Mouse (Mus musculus) WW6 (cell line): ENCODE measurements around the gene Diaph2.
"Not testable (repeated sequence)": the region's sequence is repeated elsewhere in the genome, so short reads cannot be mapped to it uniquely, and the experiment has no call there.

Source experiments
- DNase-seq: peaks from one replicate; pipeline ENCODE4 v3.0.0-alpha.2; 2013; ENCODE audit warnings: low read depth, low spot score

The Diaph2 gene

DNA sequence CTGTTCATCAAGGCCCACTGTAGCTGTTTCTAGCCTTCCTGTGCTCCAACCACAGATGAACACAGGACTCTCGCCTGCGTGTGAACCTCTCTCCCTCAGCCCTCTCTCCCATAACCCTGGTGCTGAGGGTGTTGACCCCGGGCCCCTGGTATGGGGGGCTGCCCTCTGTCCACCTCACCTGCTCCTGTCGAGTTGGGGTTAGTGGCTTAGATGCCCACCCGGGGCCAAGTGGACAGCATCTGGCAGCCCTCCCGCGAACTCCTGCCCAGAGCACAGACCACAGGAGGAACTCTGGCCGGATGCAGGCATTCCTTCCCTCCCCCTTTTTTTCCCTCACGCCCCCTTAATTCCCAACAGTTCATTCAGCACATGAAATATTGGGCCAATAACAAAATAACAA lies 537.5 kb downstream of the Diaph2 start:
- DNase-seq, result no peak

DNA sequence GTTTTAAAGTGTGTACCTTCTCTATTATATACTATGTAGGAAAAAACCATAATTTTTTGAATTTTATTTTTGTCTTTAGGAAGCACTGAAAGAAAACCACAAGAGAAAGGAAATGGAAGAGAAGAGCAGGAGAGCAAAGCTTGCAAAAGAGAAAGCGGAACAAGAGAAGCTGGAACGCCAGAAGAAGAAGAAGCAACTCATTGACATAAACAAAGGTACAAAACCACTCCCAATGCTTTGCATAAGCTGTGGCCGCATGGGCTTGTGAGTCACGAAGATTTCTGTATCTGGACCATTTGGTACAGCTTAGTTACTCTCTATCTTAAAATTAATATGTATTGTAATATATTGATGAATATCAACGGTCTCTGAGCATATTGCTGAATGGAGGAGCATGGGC lies 540.2 kb downstream of the Diaph2 start:
- no peak for DNase-seq

DNA sequence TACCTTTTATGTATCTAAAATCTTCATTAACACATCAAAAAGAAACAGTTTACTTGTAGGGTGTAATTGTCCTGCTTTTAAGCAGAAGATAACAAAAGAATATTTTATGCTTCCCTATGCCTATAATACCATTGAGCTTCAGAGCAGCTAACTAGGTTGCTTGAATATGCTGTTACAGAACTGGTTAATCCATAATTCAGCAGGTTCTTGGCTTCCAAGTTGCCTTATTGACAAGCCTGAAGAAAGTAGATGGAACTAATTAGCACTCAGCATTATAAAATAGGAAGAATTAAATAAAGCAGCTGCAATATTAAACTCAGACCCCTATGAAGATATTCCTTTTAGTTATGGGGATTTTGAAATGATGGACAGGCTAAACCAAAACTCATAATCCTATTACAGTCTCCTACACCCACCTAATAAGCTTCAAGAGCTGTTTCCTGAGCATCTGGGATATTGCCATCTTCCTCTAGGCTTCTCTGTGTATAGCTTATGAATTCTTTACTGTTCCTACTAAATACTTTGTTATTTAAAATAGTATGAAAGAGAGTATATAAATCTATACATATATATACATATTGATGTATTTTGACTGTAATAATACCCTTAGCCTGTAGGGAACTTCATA lies 601.4 kb downstream of the Diaph2 start:
- DNase-seq, result no peak

DNA sequence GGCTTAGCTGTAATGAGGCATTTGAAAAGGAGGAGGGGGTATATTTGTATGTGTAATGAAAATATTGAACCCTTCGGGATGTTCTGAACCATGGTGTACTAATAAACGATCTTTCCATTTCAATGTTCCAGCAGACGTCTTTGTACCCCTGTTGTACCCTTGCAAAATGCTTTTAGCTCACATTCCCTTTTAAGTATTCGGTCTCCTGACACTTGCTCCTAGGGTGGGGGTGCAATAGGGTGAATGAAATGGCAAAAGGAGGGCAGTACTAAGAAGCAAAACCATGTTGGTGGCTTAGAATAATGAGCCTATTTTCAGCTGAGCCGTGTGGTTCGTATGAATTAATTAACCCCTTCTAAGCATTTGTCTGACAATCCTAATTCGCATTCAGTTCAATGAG lies 601.9 kb downstream of the Diaph2 start:
- DNase-seq, result no peak

DNA sequence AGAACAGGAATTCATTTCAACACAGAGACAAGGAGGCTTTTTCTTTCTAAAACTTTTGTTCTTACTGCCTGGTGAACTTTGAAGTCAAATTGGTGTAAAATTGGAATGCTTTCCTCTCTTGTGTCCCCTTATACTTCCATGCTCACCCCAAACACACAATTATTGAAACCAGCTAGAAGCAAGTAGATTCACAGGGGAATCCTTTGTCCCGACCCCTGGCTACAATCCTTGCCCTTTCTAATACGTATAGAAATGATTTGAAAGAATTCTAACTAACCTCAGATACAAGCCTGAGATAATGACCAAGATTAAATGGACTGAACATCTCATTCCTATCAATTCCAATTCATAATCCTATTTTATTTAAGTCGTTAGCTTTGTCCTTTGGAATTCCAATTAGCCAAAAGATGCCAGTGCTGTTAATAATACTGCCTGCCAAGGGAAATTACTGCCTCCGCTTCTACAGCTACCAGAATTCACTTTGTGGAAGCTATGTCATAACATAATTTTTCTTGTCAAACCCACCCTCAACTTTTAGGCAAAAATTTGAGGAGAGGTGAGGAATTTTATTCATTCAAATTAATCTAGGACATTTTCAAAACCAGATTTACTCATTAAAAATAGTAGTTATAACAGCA lies 644.1 kb downstream of the Diaph2 start:
- no peak for DNase-seq

DNA sequence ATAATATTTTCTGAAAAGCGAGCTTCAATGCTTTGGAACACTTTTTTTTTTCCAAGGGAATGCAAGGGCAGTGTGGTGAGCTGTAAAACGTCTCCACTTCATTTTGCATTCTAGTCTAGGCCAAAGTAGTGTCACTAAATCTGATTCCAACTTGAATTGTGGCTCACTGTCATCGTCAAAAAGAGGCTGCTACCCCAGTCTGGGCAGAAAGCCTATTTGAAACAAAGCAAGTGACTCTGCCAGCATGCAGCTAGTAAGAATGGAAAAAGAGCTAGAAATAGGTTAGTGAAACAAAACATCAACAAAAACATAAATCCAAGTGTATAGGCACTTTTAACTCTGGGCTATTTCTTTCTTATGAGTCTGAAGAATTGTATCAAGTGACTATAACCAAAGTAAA lies 653.7 kb downstream of the Diaph2 start:
- DNase-seq, result no peak

DNA sequence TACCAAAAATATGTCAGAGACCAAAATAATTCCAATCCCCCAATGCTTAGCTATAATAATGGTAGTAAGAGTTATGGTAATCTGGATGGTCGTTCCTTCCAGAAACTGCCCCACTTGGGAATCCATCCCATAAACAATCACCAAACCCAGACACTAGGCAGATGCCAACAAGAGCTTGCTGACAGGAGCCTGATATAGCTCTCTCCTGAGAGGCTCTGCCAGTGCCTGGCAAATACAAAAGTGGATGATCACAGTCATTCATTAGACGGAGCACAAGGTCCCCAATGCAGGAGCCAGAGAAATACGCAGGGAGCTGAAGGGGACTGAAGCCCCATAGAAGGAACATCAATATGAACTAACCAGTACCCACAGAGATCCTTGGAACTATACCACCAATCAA lies 657.9 kb downstream of the Diaph2 start:
- not testable (repeated sequence) for DNase-seq

DNA sequence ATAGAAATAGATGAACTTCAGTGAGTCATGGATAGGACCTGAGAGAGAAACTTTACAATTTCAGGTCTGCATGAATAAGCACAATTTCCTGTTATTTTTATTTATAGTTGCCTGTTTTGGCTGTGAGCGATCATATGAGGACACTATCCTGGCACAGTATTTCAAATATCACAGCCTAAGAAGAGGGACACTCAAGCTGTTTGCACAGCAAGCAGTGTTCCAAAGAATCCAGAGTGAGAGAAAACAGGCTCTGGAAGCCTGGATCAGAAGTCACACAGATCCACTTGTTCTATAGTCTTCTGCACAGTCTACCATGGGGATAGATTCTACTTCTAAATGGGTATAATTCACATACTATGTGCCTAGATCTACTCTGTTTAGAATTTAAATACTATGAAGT lies 659.4 kb downstream of the Diaph2 start:
- DNase-seq, result no peak

DNA sequence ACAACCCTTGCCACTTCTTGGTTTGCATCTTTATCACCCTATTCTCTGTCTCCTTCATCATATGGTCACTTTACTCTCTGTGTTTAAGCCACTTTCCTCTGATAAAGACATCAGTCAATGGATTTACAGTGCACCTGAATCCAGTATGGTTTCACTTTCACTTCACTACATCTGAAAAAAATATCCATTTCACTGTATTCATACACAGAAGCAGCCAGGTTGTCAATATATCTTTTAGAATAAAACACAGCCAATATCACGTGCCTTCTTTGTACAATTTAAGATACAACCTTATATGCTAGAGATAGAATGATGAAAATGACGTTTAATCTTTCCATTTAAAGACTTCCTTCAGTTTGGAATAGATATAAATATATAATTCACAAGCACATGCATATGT lies 673.6 kb downstream of the Diaph2 start:
- DNase-seq, result no peak

DNA sequence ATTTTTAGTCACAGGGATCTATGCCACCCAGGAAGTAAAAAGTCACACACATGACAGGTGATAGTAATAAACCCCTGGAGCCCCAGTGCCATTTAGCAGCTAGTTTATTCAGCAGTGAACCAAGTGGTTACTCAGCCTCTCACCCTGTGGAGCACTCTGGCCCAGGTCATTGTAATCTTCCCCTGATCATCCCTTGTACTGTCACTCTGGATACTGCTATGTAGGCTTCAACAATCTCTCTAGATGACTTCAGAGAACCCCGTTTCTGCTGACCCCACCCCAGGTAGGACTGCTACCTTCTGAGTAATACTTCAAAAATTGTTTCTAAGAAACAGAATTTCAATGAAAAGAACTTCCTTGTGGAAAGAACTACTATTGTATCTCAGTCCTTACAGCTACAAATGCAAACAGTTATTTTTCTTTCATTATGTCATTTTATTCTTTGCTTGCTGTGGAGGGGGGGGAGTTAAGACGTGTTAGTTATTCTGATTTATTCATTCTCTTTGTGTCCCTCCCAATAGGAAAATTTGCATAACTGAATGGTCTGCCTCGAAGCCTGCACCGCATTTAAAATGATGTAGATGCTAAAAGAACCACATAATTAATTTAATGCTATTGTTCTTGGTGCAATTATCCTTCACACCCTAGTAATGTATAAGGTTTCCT lies 702.4 kb downstream of the Diaph2 start:
- no peak for DNase-seq

DNA sequence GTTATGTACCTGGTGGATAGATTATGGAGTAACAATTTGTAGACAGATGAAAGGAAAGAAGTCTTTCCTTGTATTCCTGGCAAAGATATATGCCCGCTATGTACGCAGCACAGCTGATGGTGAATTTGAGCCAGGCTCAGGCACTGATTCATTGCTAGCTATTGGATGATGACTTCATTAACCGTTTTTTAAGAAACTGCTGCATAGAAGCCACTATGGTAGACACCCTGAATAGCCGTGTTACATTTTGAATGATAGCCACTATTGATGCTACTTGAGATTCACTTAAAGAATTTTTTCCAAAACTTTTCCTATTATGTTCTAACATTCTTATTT lies 702.9 kb downstream of the Diaph2 start:
- no peak for DNase-seq

DNA sequence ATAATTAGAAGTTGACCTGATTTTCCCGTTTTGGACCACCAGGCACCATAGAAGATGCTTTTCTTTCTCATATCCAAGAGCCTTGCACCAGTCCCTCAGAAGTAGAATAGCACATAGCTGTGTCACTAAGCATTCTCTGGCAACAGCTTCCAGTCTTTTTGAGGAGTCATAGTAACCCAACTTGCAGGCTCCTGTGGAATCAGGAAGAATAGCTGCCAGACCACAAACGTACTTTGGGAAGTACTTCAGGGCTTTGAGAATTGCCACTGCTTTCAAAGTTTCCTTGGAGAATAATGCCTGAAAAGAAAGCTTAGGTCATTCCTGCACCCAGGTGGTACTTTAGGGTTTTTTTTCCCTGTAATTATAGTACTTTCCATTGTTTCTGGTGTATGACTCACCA lies 723.6 kb downstream of the Diaph2 start:
- DNase-seq, result no peak

DNA sequence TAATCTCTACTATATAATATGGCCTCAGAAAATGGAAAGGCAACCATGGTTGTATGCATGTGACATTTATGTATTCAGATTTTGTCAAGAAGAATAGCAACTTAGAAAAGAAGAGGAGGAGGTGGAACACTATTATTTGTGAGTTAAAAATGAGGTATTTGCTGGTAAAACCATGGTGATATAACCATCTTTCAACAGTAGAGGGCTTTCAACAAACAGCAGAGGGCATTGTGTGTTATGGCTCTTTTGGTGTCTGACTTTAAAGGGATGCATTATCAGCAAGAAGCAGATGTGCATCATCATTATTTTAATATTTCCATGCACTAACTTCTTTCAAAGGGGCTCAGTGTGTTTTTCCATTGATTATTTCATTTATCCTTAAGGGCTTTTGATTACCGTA lies 731.3 kb downstream of the Diaph2 start:
- no peak for DNase-seq

DNA sequence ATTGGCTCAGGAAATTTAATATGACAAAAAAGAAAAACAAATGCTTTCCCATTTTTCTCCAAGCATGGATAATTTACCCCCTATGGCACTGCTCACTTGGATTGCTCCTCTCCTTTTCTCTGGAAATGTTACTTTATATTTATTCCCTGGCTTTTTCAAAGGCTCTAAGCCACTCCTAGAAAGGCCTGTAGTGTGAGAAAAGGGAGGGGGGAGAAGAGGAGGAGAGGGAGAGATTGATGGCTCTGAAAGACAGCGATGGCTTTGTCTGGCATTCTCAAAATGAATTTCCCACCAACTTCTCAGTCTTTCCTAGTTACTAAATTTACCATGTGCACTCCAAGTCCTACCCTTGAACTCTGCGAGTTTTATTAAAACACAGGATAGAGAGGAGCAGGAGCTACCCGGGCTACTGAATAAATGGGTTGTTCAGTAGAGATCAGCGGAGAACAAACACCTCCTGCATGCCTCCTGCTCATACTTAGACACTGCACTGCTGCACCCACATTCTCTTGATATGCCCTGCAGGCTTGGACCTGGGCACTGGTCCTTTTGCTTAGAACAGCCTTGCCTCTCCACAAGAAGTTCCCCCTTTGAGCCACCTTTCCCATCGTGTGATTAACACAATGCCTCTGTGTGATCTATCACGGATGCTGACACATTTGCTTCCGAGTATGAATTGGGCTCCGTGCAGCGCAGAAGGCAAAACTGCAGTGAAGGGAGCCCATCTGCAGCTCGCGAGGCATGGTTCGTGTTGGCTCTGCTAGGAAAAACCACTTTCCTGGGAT lies 753.3 kb downstream of the Diaph2 start:
- DNase-seq, result no peak

DNA sequence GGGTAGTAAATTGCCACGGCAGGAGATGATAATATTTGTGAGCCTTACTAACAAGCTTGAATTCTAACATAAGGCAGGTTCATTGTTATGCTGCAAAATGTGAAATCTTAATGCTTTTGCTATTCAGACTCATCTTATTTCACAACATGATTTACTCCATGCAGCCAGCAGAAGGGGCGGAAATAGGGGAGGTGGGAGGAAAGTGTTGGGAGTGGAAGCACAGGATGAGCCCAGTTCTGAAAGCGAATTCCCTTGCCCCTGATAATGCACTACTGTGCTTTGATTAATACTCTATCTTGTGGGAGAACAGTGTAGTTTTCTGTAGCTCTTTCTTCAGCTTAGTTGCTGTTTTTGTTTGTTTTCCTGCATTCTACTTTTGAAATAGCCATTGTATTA lies 753.9 kb downstream of the Diaph2 start:
- no peak for DNase-seq

DNA sequence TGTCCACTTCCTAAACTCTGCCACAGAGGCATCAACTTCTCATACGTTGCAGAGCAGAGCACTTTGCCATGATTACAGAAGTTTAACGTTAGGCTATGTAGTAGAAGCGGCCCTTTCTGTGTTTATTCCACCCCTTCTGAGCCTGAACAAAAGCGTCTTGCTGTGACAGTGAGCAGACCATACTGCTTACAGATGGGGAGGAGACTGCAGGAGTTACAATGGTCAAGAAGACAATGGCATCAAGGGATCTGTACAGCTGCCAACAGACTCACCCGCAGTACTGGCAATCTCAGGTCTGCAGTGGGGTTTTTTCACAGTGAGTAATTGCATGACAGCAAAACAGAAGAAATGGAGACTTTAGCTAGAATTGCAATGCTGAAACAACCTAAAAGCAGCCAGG lies 756.1 kb downstream of the Diaph2 start:
- peak; percentile 5 for DNase-seq
